Mouse (Mus musculus) kidney, adult 2 months (tissue): Measurements from ENCODE around the gene Lrrc63.

Experiments used
- CTCF ChIP-seq: fragments of 200-500 bp; conservative IDR thresholded peaks from 2 replicates; pipeline ENCODE4 v1.5.1; 2011; ENCODE audit warnings: low read depth, mild to moderate bottlenecking, control low read depth, low read length, moderate library complexity, mixed read lengths; ENCODE audit not compliant: insufficient read depth, insufficient read length
- POLR2A ChIP-seq: fragments of 200-500 bp; IDR thresholded peaks from one replicate; pipeline ENCODE4 v1.6.1; 2011; ENCODE audit warnings: low read depth, low read length, control low read depth

DNA sequence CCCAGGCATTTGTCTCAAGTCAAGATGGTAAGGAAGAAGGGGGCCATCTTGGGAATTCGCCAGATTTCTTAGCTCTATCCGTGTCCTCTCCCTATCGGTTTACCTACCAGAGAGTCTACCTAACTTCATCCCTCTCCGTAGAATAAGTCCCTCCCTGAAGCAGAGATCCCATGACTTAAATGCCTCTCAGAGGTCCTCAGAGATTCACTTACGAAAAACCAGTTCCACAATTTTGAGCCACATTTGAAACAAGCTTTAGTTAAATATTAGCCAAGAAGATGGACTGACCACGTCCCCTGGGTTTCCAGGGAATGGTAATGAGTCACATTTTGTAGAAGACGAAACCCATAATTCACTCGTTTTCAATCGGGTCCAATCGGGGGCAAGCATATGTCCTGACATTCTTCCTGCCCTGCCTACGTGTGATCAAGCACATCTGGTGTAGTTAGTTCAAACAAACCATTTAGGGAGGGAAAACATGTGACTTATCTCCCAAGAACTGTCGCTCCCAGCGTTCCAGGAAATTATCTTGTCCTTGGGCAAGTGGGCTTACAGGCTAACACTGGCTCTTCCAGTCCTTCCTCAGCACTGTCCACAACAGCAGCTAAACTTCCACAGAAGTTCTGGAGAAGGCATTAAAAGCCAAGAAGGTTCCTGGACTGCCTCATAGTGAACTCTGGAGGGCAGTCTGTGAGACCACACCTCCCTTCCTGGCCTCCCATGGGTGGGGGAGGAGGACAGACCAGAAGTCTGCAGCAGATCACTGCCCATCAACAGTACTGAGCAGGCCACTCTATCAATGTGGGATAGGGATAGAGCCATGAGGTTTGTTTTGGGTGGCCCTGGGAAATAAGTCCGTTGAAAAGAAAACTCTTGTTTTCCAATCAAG is 76.0 kb downstream of the Lrrc63 start:
- no peak for TF ChIP-seq CTCF
- no peak for TF ChIP-seq POLR2A
